Mouse (Mus musculus) C2C12 (cell line): ENCODE measurements around the gene Ppm1l. TPM values are rescaled to one million over a fixed set of nuclear protein-coding genes. Genes with fewer than 3 reads are reported as not detected.
"Not testable (repeated sequence)": the region's sequence is repeated elsewhere in the genome, so short reads cannot be mapped to it uniquely, and the experiment has no call there.

Experiments
- H3K27me3 ChIP-seq: one replicate; pipeline ENCODE4 v1.6.1; 2011; ENCODE audit not compliant: control insufficient read depth, insufficient read depth, insufficient read length
- H3K36me3 ChIP-seq: one replicate; pipeline ENCODE4 v1.6.1; 2011; ENCODE audit not compliant: control insufficient read depth, insufficient read depth
- H3K4me3 ChIP-seq: one replicate; pipeline ENCODE4 v1.5.1; 2011; ENCODE audit warnings: mild to moderate bottlenecking, control low read depth; ENCODE audit not compliant: poor library complexity, insufficient read depth, severe bottlenecking
- H3K79me2 ChIP-seq: one replicate; pipeline ENCODE4 v1.6.1; 2011; ENCODE audit not compliant: control insufficient read depth, insufficient read depth
- H3K79me3 ChIP-seq: one replicate; pipeline ENCODE4 v1.6.1; 2011; ENCODE audit warnings: low read depth, control low read depth
- H3ac ChIP-seq: one replicate; pipeline ENCODE3; 2011; ENCODE audit warnings: low read depth; ENCODE audit not compliant: control insufficient read depth, insufficient read length
- CEBPB ChIP-seq: IDR thresholded peaks from one replicate; pipeline ENCODE4 v1.6.1; 2011; ENCODE audit warnings: low read depth, mild to moderate bottlenecking, control low read depth, moderate library complexity
- CTCF ChIP-seq: IDR thresholded peaks from one replicate; pipeline ENCODE4 v1.5.1; 2011; ENCODE audit not compliant: control insufficient read depth, insufficient read depth, insufficient read length
- FOSL1 ChIP-seq: IDR thresholded peaks from one replicate; pipeline ENCODE4 v1.8.0; 2011; ENCODE audit warnings: mild to moderate bottlenecking, low read length; ENCODE audit not compliant: poor library complexity, insufficient read depth, severe bottlenecking
- MAX ChIP-seq: IDR thresholded peaks from one replicate; pipeline ENCODE4 v1.6.1; 2011; ENCODE audit warnings: mild to moderate bottlenecking, control low read depth
- MYOD1 ChIP-seq: IDR thresholded peaks from one replicate; pipeline ENCODE4 v1.6.1; 2011; ENCODE audit warnings: low read depth; ENCODE audit not compliant: control insufficient read depth, insufficient read length
- MYOG ChIP-seq: IDR thresholded peaks from one replicate; pipeline ENCODE4 v1.6.1; 2011; ENCODE audit not compliant: control insufficient read depth, insufficient read length; ENCODE audit errors: extremely low read depth
- USF1 ChIP-seq: IDR thresholded peaks from one replicate; pipeline ENCODE4 v1.6.1; 2011; ENCODE audit warnings: low read depth, mild to moderate bottlenecking, control low read depth, moderate library complexity
- polyA plus RNA-seq: library from polyadenylated mRNA; unstranded; fragments of >200 nt; fragmentation: generic; extraction: Trizol; gene quantifications from one replicate; pipeline ENCODE4 v1.2.1, GENCODE M21; 2012; ENCODE audit warnings: missing spikeins

The Ppm1l gene
- polyA plus RNA-seq, 1 experiment: 3.7 TPM

GRCm38 (mm10) chr3:69423371-69423770 is 106.7 kb downstream of the Ppm1l start:
- Histone ChIP-seq H3K79me3 (no peaks in the 10 kb centered on the region), H3ac (no peak overlapping the region), H3K27me3 (no peaks in the 10 kb centered on the region), H3K4me3 (no peak overlapping the region), H3K36me3 (no peaks in the 10 kb centered on the region), H3K79me2 (no peaks in the 10 kb centered on the region)
- no peak for TF ChIP-seq CEBPB
- no peak for TF ChIP-seq MYOD1
- TF ChIP-seq FOSL1: no peak
- no peak for TF ChIP-seq MAX
- TF ChIP-seq USF1: no peak
- no peak for TF ChIP-seq MYOG
- TF ChIP-seq CTCF: no peak

GRCm38 (mm10) chr3:69424781-69425180 is 108.1 kb downstream of the Ppm1l start:
- H3K79me3 ChIP-seq, H3K4me3 ChIP-seq, H3K27me3 ChIP-seq, H3K36me3 ChIP-seq, H3K79me2 ChIP-seq, H3ac ChIP-seq: not testable (repeated sequence)

- no peaks in the 10 kb centered on the region for H3K36me3 ChIP-seq
- TF ChIP-seq CEBPB (no peak), MYOD1 (no peak), MAX (no peak), FOSL1 (no peak), MYOG (no peak), CTCF (no peak), USF1 (no peak)
- H3K79me2 ChIP-seq: no peaks in the 10 kb centered on the region
- no peak overlapping the region for H3K4me3 ChIP-seq
- no peak overlapping the region for H3ac ChIP-seq
- no peaks in the 10 kb centered on the region for H3K79me3 ChIP-seq
- no peaks in the 10 kb centered on the region for H3K27me3 ChIP-seq
Measured at GRCm38 (mm10) chr3:69427259-69427658, 110.6 kb downstream of the Ppm1l start.

- no peaks in the 10 kb centered on the region for H3K79me3 ChIP-seq
- no peaks in the 10 kb centered on the region for H3K27me3 ChIP-seq
- H3K36me3 ChIP-seq: no peaks in the 10 kb centered on the region
- TF ChIP-seq MYOG: no peak
- no peak for TF ChIP-seq USF1
- TF ChIP-seq MYOD1: no peak
- TF ChIP-seq CEBPB: no peak
- no peak for TF ChIP-seq CTCF
- TF ChIP-seq FOSL1: no peak
- TF ChIP-seq MAX: no peak
- no peak overlapping the region for H3K4me3 ChIP-seq
- no peaks in the 10 kb centered on the region for H3K79me2 ChIP-seq
- H3ac ChIP-seq: no peak overlapping the region
Measured at GRCm38 (mm10) chr3:69428221-69428620, 111.6 kb downstream of the Ppm1l start.

- H3ac ChIP-seq: no peak overlapping the region
- no peaks in the 10 kb centered on the region for H3K27me3 ChIP-seq
- H3K79me3 ChIP-seq: no peaks in the 10 kb centered on the region
- no peak overlapping the region for H3K4me3 ChIP-seq
- no peaks in the 10 kb centered on the region for H3K79me2 ChIP-seq
- TF ChIP-seq CTCF (no peak), CEBPB (no peak)
- no peaks in the 10 kb centered on the region for H3K36me3 ChIP-seq
Measured at GRCm38 (mm10) chr3:69429319-69429718, 112.7 kb downstream of the Ppm1l start.

- H3K79me2 ChIP-seq: no peaks in the 10 kb centered on the region
- TF ChIP-seq MYOG (no peak), USF1 (no peak), FOSL1 (no peak), CTCF (no peak), CEBPB (no peak), MAX (no peak), MYOD1 (no peak)
- no peaks in the 10 kb centered on the region for H3K79me3 ChIP-seq
- no peak overlapping the region for H3ac ChIP-seq
- H3K27me3 ChIP-seq: no peaks in the 10 kb centered on the region
- no peaks in the 10 kb centered on the region for H3K36me3 ChIP-seq
- no peak overlapping the region for H3K4me3 ChIP-seq
Measured at GRCm38 (mm10) chr3:69433580-69433979, 116.9 kb downstream of the Ppm1l start.
